Mouse (Mus musculus) intestine, embryonic 16.5 days (tissue): ENCODE data around the gene Npepl1. TPM values are rescaled to one million over a fixed set of nuclear protein-coding genes. Genes with fewer than 3 reads are reported as not detected.

ENCODE experiments used
- ATAC-seq: fragments of 200-750 bp; cut with Nextera tagmentation; 2 replicates; pipeline ENCODE4 v1.8.0; 2017; ENCODE audit warnings: moderate TSS enrichment, moderate library complexity
- H3K27ac ChIP-seq: fragments of 300-500 bp; sonication (generic); 2 replicates; pipeline ENCODE4 v1.5.1; 2014; ENCODE audit warnings: mild to moderate bottlenecking, low read length
- H3K27me3 ChIP-seq: fragments of 300-500 bp; sonication (generic); replicated peaks from 2 replicates; pipeline ENCODE4 v1.6.1; 2014; ENCODE audit warnings: low read length, control low read depth, mixed read lengths; ENCODE audit not compliant: control insufficient read depth, insufficient read depth
- H3K36me3 ChIP-seq: fragments of 300-500 bp; sonication (generic); 2 replicates; pipeline ENCODE4 v1.6.1; 2014; ENCODE audit warnings: low read length, control low read depth; ENCODE audit not compliant: control insufficient read depth, insufficient read depth
- H3K4me1 ChIP-seq: fragments of 300-500 bp; sonication (generic); 2 replicates; pipeline ENCODE4 v1.6.1; 2014; ENCODE audit warnings: low read length, control low read depth, mixed read lengths; ENCODE audit not compliant: control insufficient read depth, insufficient read depth
- H3K4me2 ChIP-seq: fragments of 300-500 bp; sonication (generic); 2 replicates; pipeline ENCODE4 v1.6.1; 2014; ENCODE audit warnings: low read depth, low read length, control low read depth
- H3K4me3 ChIP-seq: fragments of 300-500 bp; sonication (generic); 2 replicates; pipeline ENCODE4 v1.5.1; 2014; ENCODE audit warnings: mild to moderate bottlenecking, low read length
- H3K9ac ChIP-seq: fragments of 300-500 bp; sonication (generic); 2 replicates; pipeline ENCODE4 v1.6.1; 2014; ENCODE audit warnings: low read depth, low read length
- H3K9me3 ChIP-seq: fragments of 300-500 bp; sonication (generic); 2 replicates; pipeline ENCODE4 v1.6.1; 2016; ENCODE audit warnings: low read length, control low read depth; ENCODE audit not compliant: control insufficient read depth
- WGBS: fragments of 180-500 bp; shearing (Covaris S2); extraction: QIAGEN DNeasy Blood & Tissue Kit; methylation state at CpG from one replicate; pipeline ENCODE4 v1.1.7; 2014; 5-methylcytosine and 5-hydroxymethylcytosine counted together
- polyA plus RNA-seq: library from polyadenylated mRNA; unstranded; fragments of >200 nt; fragmentation: Nextera tagmentation; extraction: Ambion mirVana; gene quantifications from 2 replicates; pipeline ENCODE4 v1.2.1, GENCODE M21; 2015

Gene Npepl1
- polyA plus RNA-seq, 1 experiment from 2014 or later, result 46.0 TPM

- ATAC-seq, result no peak
Measured at GRCm38 (mm10) chr2:174159035-174159434, 48.9 kb downstream of the Npepl1 start.

DNA sequence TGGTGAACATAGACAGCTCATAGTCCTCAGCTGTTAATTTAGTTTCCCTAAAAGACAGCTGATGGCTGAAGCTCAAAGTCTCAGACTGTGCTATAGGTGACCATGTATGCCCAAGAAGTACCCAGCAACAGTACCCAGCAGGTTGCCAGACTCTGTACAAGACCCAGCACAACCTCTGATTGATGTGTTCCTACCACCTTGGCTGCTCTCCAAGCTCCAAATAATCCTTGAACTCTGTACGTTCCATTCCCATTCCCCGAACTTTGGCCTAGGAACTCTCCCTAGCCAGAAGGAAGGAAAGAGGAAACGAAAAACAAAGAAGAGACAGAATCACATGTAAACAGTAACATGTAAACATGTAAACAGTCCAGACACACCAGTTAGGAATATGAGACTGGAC is 50.3 kb downstream of the Npepl1 start:
- Histone ChIP-seq H3K4me2 (no peak overlapping the region), H3K27ac (no peak overlapping the region), H3K9ac (no peak overlapping the region), H3K27me3 (no peaks in the 10 kb centered on the region), H3K9me3 (no peaks in the 10 kb centered on the region), H3K4me3 (no peak overlapping the region), H3K36me3 (no peaks in the 10 kb centered on the region), H3K4me1 (no peaks in the 10 kb centered on the region)
- ATAC-seq, result no peak
- WGBS, result 57% methylated on average over 3 of the region's 3 CpGs

More at GRCm38 (mm10) chr2:174159035-174159434, 48.9 kb downstream of the Npepl1 start:
- 79% methylated on average over 10 of the region's 10 CpGs for WGBS
- Histone ChIP-seq H3K36me3 (no peaks in the 10 kb centered on the region), H3K9me3 (no peaks in the 10 kb centered on the region), H3K9ac (no peak overlapping the region), H3K4me1 (no peaks in the 10 kb centered on the region), H3K27me3 (no peaks in the 10 kb centered on the region), H3K4me2 (no peak overlapping the region), H3K4me3 (no peak overlapping the region), H3K27ac (no peak overlapping the region)

Other genes with a start within 250 kb of the Npepl1 start
- gene Stx16, start 34.0 kb upstream of the Npepl1 start, polyA plus RNA-seq, result 8.3 and 9.1 TPM in 2 replicates
- gene Gnas, start 174.0 kb downstream of the Npepl1 start, polyA plus RNA-seq, result 402 and 775 TPM in 2 replicates
- gene Gm20721, start 236.4 kb downstream of the Npepl1 start, polyA plus RNA-seq, result 37.0 and 98.1 TPM in 2 replicates